Mouse (Mus musculus) lung, postnatal 0 days (tissue): Measurements from ENCODE around the gene Igfbp6.

Source experiments
- CTCF ChIP-seq: IDR thresholded peaks from 2 replicates; pipeline ENCODE4 v1.5.1; 2016; ENCODE audit warnings: antibody characterized with exemption, mild to moderate bottlenecking
- EP300 ChIP-seq: IDR thresholded peaks from 2 replicates; pipeline ENCODE4 v1.6.1; 2016; ENCODE audit warnings: antibody characterized with exemption, mild to moderate bottlenecking, control low read depth

GRCm38 (mm10) chr15:102105360-102105759 lies 38.8 kb upstream of the Igfbp6 start:
- TF ChIP-seq CTCF (no peak), EP300 (no peak)
